Mouse (Mus musculus) liver, postnatal 0 days (tissue): ENCODE data around the gene Med8.

Experiments
- CTCF ChIP-seq: sonication (generic); IDR thresholded peaks from 2 replicates; pipeline ENCODE4 v1.5.1; 2016; ENCODE audit warnings: antibody characterized with exemption, low read depth
- EP300 ChIP-seq: IDR thresholded peaks from 2 replicates; pipeline ENCODE4 v1.6.1; 2016; ENCODE audit warnings: antibody characterized with exemption, low read depth, mild to moderate bottlenecking

DNA sequence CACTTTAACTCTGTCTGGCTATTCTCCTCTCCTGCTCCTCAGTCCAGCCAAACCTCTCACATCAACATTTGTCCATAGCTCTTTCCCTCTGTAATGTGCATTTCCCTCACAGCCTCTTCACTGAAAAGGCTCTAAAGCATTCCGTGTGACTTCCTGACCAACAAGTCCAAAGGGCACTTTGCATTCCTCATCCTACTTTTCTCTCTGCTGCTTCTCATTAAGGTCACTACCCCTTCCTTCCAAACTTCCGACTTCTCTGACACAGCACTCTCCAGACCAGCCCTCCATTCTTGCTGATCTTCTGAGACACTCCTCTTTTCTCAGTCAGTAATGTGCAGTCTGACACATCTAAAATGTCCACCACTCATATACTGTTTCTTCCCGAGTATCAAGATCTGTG is 12.7 kb upstream of the Med8 start:
- no peak for TF ChIP-seq CTCF
- no peak for TF ChIP-seq EP300
